Mouse (Mus musculus) frontal cortex, postnatal 25 days (tissue): ENCODE results near the gene Zfp706.
A peak's percentile ranks its signal among the peaks of the same experiment; 100 is the strongest.
"Not testable (repeated sequence)": the region's sequence is repeated elsewhere in the genome, so short reads cannot be mapped to it uniquely, and the experiment has no call there.

Source experiments
- DNase-seq, 2 experiments: peaks; one replicate each; pipeline ENCODE4 v3.0.0; 2022; ENCODE audit warnings: low spot score in 2 of 2

The Zfp706 gene

GRCm38 (mm10) chr15:37011316-37011715 lies 3.7 kb upstream of the Zfp706 start:
- no peak for DNase-seq

GRCm38 (mm10) chr15:37008546-37008945 lies 973 bp upstream of the Zfp706 start:
- no peak for DNase-seq

DNA sequence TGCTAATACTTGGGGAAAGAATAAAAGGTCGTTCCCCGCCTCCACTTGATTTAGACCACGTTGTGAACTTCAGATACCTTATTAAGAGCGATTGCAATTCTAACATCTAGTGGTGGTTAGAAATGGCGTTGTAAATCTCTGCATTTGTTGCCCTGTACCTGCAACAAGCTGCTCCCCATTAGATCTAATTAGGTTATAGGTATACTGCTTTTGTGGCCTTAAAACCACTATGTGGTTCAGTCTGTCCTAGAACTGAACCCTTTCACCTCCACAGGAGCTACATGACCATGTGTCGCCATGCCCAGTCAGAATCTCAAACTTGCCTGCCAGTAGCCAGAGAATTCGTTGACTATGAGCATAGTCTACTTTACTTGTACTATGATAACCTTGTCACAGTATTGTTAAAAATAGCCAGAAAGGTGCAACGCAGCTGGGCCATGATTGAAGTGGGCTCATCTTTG lies 416 bp upstream of the Zfp706 start:
- DNase-seq, result no peak

- no peak for DNase-seq
Measured at GRCm38 (mm10) chr15:37006475-37007164, 953 bp downstream of the Zfp706 start.

- DNase-seq, result no peak
Measured at GRCm38 (mm10) chr15:37005793-37006474, 1.6 kb downstream of the Zfp706 start.

- no peak for DNase-seq
Measured at GRCm38 (mm10) chr15:37004858-37005257, 2.7 kb downstream of the Zfp706 start.

DNA sequence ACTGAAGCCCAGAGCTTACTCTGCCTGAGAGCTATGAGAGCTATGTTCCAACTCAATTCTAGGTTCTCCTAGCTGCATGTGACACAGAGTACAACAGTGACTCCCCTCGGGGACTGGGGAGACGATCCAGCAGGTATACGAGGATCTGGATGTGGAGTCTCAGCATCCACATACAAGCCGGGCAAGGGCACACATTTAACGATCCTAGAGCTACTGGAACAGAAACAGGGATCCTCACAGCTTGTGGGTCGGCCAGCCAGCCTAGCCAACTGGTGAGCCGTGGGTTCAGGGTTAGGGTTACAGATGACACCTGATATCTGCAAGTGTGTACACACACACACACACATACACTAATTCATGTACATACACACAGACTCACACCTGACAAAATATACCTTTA lies 5.3 kb downstream of the Zfp706 start:
- no peak for DNase-seq

GRCm38 (mm10) chr15:36999602-37000001 lies 8.0 kb downstream of the Zfp706 start:
- not testable (repeated sequence) for DNase-seq

GRCm38 (mm10) chr15:36995166-36995565 lies 12.4 kb downstream of the Zfp706 start:
- DNase-seq, result no peak

- DNase-seq, result no peak
Measured at GRCm38 (mm10) chr15:36994665-36995064, 12.9 kb downstream of the Zfp706 start.

- DNase-seq, result no peak
Measured at GRCm38 (mm10) chr15:36993435-36994178, 14.0 kb downstream of the Zfp706 start.

DNA sequence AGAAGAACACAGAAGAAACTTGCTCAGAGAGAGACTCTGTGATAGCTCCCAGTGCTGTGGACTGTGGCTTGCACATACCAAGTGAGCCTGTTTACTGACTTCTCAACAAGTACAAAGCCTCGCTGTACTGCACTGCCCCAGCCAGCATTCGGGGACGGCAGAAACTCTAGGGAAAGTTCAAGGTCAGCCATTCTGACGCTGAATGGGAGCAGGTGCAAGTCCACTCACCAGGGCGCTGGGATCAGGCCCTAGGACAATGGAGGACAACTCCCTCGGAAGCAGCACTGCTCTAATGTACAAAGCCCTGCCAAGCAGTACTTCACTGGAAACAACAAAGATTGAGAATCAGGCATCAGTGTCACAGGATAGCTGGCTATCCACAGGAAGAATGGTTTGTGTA lies 16.2 kb downstream of the Zfp706 start:
- no peak for DNase-seq

DNA sequence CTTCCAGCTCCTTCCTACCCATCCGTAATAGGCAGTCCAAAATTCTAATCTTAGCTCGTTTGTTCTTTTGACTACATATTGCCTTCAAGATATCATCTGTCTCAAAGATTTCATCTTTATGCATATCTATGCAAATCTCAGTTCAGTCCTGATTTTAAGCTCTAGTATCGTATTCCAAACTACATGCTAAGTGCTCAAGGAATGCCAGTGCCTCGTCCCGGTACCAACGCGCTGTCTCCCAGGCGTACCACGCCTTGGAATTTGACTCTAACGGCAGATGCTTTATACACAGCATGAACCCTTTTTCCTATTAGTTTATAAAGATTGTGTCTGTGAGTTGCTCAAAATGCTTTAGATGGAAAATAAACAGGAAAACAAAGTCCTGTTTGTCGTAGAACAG lies 17.7 kb downstream of the Zfp706 start:
- DNase-seq, result no peak

GRCm38 (mm10) chr15:36988718-36989115 lies 18.9 kb downstream of the Zfp706 start:
- DNase-seq, result no peak

DNA sequence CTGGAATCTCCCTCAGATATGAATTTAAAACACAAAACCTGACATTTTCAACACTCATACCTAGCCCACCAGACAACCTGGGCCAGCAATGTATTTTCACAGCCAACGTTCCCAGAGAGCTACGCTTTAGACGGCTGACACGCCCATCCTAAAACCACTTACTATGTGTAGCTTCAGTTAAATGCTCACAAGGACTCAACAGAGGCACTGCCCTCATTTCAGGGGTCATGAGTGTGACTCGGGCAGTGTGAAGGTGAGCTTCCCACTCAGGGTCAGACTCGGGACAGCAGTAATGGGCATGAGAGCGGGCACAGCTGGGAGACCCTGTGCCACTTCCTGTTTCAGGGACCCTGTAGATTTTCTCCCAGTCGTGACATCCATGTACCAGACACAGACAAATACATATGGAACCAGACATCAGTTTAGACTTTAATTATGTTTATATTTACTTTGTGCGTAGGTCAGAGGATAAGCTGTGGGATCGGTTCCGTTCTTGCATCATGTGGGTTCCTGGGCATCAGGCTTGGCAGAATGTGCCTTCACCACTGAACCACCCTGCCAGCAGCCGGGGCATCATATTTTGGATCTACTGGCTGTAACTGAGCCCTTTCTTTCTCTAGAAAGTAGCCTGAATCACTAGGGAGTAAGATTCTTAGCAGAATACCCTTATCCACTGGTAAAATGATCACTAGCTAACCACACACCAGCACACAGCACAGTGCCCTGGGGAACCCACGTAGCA lies 19.4 kb downstream of the Zfp706 start:
- no peak for DNase-seq

DNA sequence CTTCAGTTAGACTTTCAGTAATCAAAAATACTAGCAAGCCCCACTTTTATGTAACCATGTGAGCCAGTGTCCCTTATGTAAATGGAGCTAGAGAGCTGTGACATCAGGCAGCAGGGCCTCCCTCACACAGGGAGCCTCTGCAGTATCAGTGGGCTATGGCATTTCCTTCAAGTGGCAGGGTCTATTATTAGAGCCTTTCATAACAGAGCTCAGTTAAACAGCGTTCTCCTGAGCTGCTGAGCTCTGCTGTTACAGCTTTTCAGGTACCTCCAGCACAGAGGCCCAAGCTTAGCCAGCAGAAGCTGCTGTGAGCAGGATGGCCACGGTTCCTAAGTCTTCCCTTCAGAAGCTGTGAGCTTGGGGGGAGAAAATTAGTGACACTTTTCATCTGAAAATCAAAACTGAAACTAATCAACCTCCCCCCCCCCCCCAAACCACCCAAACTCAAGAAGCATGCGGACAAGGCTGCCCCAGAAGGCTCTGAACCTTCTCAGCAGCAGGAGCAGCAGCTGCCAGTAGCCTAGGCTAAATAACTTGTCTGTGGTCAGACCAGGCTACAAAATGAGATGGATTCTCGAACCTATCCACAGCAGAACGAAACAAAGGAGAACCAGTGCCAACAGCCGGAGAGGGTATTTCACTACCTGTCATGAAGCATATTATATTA lies 20.2 kb downstream of the Zfp706 start:
- peak in 1 of 2 experiments; percentile 39 for DNase-seq

- DNase-seq, result peak in 1 of 2 experiments; percentile 3
Measured at GRCm38 (mm10) chr15:36985567-36985925, 22.0 kb downstream of the Zfp706 start.

GRCm38 (mm10) chr15:36984921-36985566 lies 22.5 kb downstream of the Zfp706 start:
- DNase-seq, result no peak

DNA sequence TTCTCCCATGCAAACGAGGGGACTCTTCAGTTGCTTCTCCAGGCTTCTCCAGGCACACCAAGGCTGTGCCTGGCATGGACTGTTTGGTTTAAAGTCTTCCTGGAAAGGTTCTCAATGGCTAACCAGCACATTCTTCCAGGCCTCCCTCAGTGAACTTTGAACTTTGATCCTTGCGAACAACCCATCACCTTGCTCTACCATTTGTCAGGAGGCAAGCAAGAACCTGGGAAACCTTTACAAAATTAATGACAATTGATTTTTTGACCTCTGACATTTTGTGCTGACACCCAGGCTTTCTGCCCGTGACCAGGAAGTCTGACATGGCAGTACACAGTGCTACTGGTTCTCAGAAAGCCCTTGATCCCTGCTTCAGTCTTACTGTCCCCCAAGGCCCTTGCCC lies 24.1 kb downstream of the Zfp706 start:
- DNase-seq, result no peak

DNA sequence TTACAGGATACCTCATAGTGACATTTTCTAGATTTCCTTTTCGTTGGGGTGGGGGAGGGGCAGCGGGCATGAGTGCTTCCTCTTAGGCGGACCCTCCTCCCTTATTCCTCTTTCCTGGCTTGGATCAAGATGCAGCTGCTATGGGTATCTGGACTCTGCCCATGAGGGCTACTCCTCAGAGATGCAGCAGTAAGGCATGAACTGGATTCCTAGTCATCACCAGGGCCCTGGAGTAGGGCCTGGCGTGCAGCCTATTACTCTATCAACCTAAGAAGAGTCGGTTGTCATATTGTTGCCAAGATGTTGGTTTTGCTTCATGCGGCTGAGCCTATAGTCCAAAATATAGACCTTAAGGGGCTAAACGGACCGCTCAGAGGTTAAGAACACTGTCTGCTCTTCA lies 27.3 kb downstream of the Zfp706 start:
- peak in 1 of 2 experiments; percentile 4 for DNase-seq
